Mouse (Mus musculus): ENCODE measurements around the gene Scn1a. TPM values are rescaled to one million over a fixed set of nuclear protein-coding genes. Genes with fewer than 3 reads are reported as not detected.

Scn1a gene
- polyA plus RNA-seq, 1 experiment = 1.7 TPM

DNA sequence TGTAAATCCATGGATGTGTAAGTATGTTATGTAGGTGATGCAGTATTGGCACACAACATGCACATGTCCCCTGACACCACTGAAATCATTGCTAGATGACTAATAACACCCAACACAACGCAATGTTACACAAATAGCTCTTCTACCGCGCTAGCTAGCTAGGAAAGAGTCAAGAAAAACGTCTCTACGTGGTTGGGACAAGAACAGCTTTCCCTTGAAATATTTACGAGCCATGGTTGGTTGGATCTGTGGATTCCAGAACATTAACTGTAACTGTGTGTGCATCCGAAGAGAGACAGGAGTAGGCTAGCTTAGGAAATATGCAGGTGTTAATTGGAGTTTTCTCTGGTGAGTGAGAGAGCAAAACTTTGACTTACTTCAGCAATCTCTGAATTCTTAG is 219.7 kb downstream of the Scn1a start:
- 84% methylated on average over 7 of the region's 7 CpGs for WGBS
- H3K4me3 ChIP-seq (replicated peaks; ENCODE audit: control insufficient read depth, low read depth, low read length) = no peak overlapping the region
- TF ChIP-seq CTCF (IDR thresholded peaks at IDR 0.05; ENCODE audit: control insufficient read depth, insufficient read depth, low read length) = no peak
- no peak for TF ChIP-seq POLR2A (IDR thresholded peaks at IDR 0.05; ENCODE audit: borderline replicate concordance, control insufficient read depth, low read depth, low read length)
- no peaks in the 10 kb centered on the region for H3K4me1 ChIP-seq (ENCODE audit: control insufficient read depth, insufficient read depth, low read length)
- H3K27ac ChIP-seq (ENCODE audit: control insufficient read depth, insufficient read depth, low read depth, low read length, poor library complexity) = no peak overlapping the region

Other genes starting within 250 kb of the Scn1a start
- gene Ttc21b, start 184.2 kb downstream of the Scn1a start, polyA plus RNA-seq (2011; ENCODE audit: insufficient read depth, insufficient read length, low replicate concordance, missing spikeins) = 0.63 and 1.7 TPM in 2 replicates
- gene Scn9a, start 194.1 kb upstream of the Scn1a start, polyA plus RNA-seq (2011; ENCODE audit: insufficient read depth, insufficient read length, low replicate concordance, missing spikeins) = not detected in 2 replicates